Mouse (Mus musculus): ENCODE data around the gene Cyp2d22.
"Not testable (repeated sequence)": the region's sequence is repeated elsewhere in the genome, so short reads cannot be mapped to it uniquely, and the experiment has no call there.

The Cyp2d22 gene

DNA sequence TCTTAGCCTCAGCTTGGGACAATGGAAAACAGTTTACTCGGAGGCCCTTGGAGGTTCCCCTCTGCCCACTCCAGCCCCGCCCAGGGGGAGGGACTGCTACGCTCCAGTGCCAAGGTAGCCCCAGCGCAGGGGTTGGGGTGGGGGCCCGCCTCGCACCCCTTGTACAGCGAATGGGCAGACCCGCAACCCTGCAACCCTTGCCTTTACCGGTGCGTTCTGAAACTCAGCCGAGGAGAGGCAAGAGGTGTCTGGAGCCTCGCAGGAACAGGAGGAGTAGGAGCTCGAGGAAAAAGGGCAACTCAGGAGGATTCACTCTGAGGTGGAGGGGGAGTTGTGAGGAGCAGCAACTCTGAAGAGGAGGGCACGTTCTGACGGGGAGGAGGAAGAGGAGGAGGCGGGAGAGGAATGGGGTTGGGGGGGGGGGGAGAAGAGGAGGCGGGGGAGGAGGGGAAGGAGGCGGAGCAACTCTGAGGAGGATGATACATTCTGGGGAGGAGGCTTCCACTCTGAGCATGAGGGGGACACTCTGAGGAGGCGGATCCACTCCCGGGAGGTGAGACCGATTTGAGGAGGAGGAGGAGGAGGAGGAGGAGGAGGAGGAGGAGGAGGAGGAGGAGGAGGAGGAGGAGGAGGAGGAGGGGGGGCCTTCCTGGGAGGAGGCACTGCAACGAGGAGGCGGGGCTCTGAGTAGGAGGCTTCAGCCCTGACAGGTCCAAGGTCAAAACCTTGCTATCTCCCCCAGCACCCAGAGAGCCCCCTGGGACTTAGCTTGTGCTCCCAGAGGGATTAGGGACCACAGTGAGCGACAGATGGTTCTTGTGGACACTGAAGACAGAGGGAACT is at the start of gene Cyp2d22:
Gene Cyp2d22 (minus strand): TSS at position 390 of the 843 bp plus-strand sequence.
- no peak for DNase-seq (ENCODE audit: low spot score in 2 of 2)

DNA sequence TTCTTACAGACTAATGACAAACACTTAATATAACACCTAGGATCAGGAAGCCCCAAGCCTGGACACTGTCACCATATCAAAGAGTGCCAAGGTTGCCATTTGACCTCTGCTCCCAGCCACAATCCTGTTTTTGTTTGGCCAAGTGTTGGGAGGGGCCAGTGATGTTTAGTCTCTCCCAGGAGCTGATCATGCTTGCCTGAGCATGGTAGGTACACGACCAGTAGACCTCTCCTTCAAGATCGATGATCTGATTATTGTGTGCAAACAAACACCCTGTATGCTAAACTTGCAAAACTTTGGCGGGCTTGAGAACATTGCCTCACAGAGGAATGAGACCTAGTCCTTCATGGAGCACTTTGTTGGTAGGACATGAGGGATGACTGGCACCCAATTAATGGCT is 43.4 kb upstream of the Cyp2d22 start:
- DNase-seq (ENCODE audit: low spot score in 2 of 2): no peak

DNA sequence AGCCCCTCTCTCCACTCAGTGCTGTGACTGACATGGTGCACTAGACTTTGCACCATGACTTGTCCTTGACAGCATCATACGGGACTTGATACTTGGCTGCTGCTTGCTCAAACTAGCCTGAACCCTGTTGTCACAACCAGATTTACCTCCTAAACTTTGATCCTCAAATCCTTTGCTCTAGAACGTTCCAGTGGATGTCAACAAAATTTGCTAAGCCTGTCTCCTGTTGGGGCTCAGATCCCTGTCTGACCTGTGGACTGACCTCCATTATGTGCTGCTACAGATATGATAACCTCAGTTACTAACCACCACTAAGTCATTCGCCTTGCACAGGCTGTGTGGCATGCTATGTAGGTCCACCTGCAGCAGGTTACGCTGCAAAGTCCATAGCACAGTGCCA is 42.9 kb upstream of the Cyp2d22 start:
- no peak for DNase-seq (ENCODE audit: low spot score in 2 of 2)

DNA sequence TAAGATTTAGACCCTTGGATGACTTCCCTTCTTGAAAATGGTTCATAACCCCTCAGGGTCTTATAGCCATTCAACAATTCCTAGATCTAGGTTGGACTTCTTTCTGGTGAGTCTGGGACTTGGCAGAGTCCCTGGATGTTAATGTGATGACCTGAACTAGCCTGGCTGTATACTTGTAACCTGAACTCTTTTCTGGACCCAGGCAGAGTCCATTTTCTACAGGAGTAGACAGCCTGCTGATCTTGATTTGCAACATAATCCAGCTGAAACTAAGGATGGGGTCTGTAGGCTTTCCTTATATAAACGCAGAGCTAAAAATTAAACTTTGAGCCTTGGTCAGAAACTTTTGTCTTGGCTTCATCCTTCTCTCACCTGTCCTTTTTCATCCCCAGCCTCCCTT is 38.6 kb upstream of the Cyp2d22 start:
- DNase-seq (ENCODE audit: low spot score in 2 of 2): no peak

DNA sequence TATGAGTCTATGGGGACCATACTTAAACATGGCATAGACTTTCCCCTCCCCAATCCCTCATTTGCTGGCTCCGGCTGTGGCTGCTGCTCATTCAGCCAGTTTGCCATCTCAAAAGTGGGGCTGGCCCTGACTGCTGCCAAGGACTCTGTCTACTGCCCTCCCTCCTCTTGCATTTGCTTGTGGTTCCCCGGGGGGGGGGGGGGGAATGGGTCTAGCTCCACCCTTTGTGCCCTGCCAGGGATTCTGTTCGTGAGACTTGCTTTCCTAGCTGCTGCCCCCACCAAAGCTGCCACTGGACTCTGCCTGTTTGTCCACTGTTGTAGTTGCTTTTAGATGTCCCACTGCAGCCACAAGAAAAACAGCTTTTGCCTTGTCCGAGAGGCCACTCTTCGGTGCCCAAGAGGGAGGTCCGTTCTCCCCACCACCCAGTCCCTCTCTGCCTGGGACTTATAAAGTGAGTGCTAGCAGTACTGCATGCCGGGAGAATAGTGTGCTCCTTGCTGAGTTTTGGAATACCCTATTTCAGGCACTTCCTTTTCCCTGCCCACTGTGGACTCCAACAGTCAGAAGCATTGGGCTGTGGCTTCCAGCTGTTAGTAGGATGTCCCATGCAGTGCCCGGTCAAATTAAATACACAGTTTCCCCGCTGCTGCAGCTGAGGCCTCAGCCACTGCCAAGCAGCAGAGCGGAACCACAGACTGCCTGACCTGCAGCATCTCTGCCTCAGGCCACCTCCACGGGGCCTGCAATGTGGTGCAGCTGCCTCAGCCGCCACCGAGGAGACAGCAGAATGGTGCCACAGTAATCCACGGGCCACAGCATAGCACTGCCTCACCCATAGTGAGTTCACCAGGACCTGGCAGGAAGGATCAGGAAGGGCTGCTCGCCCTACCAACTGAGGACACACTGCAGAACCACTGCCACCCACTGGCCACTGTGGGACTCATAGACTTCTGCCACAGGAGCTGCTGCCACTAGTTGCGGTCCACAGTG is 37.0 kb upstream of the Cyp2d22 start:
- peak; percentile 58 to 78 for DNase-seq (ENCODE audit: low spot score in 2 of 2)

DNA sequence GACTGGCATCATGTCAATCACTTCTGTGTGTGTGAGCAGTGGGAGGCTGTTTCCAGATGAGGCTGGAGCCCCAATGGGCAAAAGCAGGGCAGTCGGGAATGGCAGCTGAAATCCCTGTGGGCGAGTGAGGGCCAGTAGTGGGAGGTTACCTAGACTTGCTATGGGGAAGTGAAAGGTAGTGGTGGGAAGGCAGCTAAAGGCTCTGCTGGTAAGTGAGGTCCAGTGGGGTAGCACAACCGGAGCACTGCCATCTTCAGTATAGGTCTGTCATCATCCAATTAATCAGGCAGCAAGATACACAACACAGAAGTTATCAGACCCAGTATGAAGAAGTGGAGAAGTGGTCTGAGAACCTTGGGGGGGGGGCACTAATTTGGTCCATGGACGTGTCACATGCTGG is 27.5 kb upstream of the Cyp2d22 start:
- DNase-seq (ENCODE audit: low spot score in 2 of 2): no peak

DNA sequence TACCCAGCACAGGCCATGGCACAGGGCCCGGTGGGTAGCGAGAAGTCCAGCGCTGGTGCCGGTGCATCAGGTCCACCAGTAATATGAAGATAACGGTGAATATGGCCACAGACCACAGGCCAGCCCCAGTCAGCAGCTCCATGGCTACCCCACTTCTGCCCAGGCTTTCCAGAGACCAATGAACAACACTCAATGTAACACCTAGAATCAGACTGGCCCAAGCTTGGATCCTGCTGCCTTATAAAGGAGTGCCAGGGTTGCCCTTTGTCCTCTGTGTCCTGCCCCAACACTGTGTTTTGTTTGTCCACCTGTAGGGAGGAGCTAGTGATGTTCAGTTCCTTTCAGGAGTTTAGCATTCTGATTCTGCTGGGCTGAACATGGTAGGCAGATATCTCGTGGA is 26.9 kb upstream of the Cyp2d22 start, which contains the start of gene Cyp2d10:
Gene Cyp2d10 (minus strand): TSS at position 215 of the 400 bp plus-strand sequence.
- DNase-seq (ENCODE audit: low spot score in 2 of 2): no peak

DNA sequence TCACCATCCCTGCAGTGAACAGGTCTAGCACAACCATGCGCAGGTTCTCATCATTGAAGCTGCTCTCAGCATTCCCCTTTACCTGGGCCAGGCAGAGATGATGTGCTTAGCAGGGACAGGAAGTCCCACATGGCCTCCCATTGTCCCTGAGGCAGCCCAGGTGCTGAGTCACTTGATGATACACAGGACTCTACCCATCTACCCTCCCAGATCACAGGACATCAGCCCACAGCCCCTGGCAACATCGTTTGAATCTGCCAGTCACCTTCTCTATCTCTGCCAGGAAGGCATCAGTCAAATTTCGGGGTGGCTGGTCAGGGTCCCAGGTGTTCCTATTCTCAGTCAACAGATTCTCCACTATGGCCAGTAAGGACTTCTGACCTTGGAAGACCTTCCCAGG is 24.1 kb upstream of the Cyp2d22 start:
- no peak for DNase-seq (ENCODE audit: low spot score in 2 of 2)

DNA sequence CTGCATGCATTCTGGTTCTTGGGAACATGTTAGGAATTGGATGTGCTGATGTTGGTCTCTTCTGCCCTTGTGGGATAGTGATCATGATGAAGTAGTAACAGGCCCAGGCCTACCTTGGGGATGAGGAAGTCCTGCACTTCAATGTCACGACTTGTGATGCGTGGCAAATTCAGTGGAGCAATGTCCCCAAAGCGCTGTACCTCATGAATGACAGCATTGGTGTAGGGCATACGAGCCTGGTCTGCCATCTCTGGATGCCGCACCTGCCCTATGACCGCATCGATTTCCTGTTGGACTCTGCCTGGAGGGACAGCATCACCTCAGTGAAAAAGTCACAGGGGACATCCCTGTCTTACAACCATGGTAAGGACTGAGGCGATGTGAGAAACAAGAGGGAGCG is 23.5 kb upstream of the Cyp2d22 start:
- DNase-seq (ENCODE audit: low spot score in 2 of 2): no peak

DNA sequence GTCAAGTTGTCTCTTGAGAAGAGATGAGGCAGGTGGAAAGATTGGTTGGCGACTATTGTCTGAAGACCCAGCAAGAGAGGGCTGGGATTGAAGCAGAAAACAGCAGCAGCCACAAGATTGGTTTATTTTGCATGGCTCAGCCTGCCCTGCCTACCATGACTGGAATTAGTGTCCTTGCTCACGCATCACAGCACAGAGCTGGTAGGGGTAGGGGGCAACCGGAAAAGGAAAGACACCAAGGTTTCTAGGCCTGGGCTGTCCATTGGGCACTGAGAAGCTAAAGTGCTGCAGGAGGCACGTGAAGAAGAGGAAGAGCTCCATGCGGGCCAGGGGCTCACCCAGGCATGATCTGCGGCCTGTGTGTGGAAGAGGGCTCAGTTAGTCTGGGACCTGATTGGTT is 22.7 kb upstream of the Cyp2d22 start:
- no peak for DNase-seq (ENCODE audit: low spot score in 2 of 2)

DNA sequence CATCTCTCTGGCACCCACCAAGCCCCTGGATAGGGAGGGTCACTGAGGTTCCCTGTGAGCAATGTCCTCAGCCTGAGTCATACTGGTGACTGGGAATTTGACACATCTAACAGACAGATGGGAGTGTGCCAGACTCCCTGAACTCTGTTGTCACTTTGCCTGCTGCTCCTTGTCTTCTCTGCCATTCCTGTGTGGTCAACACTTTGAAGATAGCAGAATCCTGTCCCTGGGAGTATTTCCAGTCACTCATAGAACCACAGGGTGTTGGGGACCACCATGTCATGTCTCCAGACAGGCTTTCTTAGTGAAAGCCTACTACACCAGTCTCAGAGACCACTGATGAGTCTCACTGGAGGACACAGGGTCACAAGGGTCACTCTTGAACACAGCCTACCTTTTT is 22.0 kb upstream of the Cyp2d22 start:
- no peak for DNase-seq (ENCODE audit: low spot score in 2 of 2)

DNA sequence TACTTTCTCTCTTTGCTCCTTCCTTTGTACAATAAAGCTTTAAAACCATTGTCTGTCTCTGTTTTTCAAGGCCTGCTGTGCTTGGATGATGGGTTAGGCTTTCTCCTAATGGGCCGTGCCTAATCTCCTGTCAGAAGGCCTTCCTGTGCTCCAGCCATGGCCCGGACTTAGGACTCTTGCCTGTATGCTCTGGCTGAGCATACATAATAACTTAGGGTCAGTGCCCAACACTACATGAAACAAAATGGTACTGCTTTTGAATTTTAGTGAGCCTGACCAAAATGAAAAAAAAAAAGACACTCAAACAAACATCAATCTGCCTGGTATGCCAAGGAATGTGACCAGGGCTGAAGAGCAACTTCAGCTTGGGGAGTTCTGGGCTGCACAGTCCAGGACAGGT is 21.5 kb upstream of the Cyp2d22 start:
- DNase-seq (ENCODE audit: low spot score in 2 of 2): no peak

DNA sequence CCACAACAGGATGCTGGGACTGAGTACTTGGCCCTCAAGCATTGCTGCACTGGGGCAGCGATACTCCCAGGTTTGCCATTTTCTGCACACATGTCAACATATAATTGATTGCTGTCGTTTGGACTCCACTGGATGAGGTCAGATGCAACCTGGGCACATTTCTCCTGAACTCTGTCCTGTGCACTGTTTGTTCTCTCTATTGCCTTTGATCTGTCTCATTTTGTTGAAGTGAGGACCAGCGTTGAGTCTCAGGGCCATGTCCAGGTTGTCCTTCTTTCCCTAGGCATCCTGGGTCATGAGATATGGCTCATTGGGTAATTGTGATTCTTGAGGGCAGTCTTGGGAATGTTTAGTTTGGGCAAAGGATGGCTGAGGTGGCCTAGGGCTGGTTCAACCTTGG is 15.9 kb upstream of the Cyp2d22 start:
- not testable (repeated sequence) for DNase-seq (ENCODE audit: low spot score in 2 of 2)

DNA sequence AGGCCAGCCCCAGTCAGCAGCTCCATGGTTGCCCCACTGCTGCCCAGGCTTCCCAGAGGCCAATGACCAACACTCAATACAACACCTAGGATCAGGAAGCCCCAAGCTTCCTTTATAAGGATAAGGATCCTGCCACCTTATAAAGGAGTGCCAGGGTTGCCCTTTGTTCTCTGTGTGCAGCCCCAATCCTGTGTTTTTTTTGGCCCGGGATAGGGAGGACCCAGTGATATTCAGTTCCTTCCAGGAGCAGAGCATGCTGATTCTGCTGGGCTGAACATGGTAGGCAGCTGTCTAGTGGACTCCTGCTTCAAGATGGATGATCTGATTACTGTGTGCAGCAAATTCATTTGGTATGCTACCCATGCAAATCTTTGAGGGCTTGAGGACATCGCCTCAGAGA is 13.9 kb upstream of the Cyp2d22 start, which contains the start of gene Cyp2d11:
Gene Cyp2d11 (minus strand): TSS at position 101 of the 400 bp plus-strand sequence.
- not testable (repeated sequence) for DNase-seq (ENCODE audit: low spot score in 2 of 2)

DNA sequence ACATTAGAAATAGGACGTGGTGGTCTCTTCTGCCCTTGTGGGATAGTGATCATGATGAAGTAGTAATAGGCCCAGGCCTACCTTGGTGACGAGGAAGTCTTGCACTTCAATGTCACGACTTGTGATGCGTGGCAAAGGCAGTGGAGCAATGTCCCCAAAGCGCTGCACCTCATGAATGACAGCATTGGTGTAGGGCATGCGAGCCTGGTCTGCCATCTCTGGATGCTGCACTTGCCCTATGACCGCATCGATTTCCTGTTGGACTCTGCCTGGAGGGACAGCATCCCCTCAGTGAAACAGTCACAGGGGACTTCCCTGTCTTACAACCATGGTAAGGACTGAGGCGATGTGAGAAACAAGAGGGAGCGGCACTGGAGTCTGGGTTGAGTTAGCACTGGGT is 9.9 kb upstream of the Cyp2d22 start:
- DNase-seq (ENCODE audit: low spot score in 2 of 2): not testable (repeated sequence)

DNA sequence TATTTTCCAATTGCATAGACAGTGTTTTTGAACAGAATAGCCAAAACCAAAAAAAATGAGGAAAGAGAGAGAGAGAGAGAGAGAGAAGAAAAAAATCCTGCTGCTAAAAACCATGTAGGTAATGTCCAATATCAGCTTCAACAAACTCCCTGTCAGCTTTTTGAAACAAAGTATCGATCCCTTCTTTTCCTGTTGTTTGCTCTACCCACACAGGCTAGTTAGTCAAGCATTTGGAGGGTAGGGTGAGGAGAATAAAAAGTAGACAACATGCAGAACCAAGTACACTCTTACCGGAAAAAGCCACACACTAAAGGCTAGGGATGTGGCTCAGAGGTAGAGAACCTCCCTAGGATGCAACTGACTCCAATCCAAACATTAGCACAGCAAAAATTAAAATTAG is 5.7 kb upstream of the Cyp2d22 start:
- no peak for DNase-seq (ENCODE audit: low spot score in 2 of 2)

DNA sequence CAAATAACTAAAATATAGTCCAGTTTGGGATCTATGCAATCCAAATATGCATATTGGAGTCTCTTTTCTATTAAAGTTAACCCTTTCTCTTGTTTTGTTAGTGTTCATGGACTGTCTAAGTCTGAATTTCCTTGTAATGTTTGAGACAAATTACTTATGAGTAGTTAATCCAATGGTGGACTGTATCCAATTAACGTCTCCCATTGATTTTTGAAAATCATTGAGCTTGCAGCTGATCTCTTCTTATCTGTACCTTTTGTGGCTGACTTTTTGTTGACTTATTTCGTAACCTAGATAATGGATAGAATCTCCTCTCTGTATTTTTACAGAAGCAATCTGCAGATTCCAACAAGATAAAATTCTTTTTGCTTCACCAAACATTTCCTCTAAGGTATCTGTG is 2.4 kb upstream of the Cyp2d22 start:
- no peak for DNase-seq (ENCODE audit: low spot score in 2 of 2)

DNA sequence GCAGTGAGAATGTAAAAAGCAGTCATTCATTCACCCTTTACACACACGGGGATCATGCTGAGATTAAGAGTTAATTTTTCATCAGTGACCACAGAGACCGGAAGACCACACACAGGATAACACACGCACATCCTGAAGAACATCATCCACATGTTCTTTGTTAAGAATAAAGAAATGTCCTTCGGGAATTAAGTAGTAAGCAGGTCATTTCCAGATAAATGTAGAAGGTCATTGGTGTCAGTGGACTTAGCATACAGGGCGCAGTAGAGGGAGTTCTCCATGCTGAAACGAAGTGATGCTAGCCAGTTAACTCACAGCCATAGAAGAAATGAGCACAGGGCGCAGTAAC is 628 bp upstream of the Cyp2d22 start:
- DNase-seq (ENCODE audit: low spot score in 2 of 2): no peak

DNA sequence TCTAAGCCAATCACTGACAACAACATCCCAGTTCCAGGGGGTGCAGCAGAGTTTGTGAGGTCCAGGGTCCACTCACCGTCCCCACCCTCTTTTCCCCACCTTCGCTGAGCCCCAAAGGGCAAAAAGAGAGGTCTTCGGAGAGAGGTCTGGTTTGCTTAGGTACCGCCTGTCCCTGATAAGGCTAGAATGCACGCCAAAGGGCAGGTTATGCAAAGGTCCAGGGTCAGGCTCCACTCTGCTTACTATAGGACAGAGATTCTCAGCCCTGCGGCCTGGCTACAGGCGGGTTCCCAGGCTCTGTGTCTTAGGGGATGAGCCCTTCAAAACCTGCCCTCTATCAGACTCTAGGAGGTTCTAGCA is 569 bp downstream of the Cyp2d22 start:
- DNase-seq (ENCODE audit: low spot score in 2 of 2): no peak

DNA sequence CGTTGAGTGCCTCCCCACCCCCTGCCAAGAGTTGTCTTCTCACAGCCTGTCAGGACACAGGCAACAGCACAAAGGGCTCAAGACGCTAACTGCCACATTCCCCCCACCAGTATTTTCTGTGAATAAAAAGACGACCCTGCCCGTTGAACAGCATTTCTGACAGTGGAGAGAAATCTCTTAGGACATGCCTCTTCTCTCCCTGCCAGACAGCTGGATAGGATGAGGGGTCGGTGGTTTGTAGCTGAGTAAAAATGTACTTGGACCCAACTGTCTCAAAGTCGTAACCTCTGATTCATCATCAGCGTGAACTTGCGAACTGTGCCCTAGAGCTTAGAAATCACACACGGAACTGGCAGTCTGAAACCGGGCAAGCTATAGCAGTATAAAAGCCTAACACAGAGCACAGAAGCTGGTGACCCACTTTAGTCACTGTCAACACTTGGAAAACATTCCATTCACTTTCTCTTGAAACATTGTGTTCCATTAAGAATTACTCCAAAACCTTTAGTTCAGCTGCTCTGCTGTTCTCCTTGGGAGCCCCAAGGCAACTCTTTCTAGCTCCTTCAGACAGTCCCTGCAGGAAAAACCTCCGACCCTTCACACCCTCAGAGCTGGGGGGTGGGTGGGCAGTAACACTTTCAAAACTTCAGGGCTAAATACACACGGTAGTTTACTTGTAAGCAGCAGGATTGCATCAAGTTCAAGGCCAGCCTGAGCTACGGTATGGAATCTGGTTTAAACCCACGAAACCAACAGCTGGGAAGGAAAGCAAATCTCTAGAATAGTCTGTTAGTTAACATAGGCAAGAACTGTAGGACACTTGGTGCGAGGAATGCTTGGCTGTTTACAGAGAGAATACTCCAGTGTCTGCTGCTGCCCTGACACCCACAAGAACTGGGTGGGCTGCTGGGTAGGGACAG is 1.5 kb downstream of the Cyp2d22 start:
- no peak for DNase-seq (ENCODE audit: low spot score in 2 of 2)

DNA sequence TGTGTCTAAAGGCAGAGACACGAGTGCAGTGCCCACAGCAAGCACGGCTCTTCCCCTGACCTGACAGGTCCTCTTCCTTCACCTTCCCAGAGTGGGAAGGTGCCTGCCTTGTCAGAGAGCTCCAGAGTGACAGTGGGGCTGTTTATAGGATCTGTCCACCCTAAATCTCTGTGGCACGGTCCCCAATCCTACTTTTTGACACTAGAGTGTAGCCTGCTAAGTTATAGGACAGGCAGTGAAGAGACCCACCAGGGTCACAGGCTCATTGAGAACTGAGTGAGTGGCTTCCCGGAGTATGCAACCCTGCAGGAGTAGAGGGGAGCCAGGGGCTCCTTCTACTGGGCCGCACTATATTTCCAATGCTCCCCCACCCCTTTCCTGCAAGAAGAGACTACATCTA is 2.4 kb downstream of the Cyp2d22 start:
- DNase-seq (ENCODE audit: low spot score in 2 of 2): no peak
